Mouse (Mus musculus) neural tube, embryonic 14.5 days (tissue): ENCODE measurements at regions not wholly inside any gene's neighbourhood (a gene's known extent, or its start where the extent isn't known, plus 50 kb on each side); places are given as distances from the start of the nearest gene placed in this dataset.

Experiments
- ATAC-seq: fragments of 200-750 bp; cut with Nextera tagmentation; 2 replicates; pipeline ENCODE4 v1.8.0; 2017; ENCODE audit warnings: low read depth, mild to moderate bottlenecking, moderate TSS enrichment, moderate library complexity
- H3K27ac ChIP-seq: fragments of 300-500 bp; sonication (generic); 2 replicates; pipeline ENCODE4 v1.5.1; 2014; ENCODE audit warnings: low read depth, mild to moderate bottlenecking, control low read depth, low read length, moderate library complexity, mixed read lengths
- H3K27me3 ChIP-seq: fragments of 300-500 bp; sonication (generic); 2 replicates; pipeline ENCODE4 v1.6.1; 2014; ENCODE audit warnings: low read length; ENCODE audit not compliant: control insufficient read depth, insufficient read depth
- H3K36me3 ChIP-seq: fragments of 300-500 bp; sonication (generic); 2 replicates; pipeline ENCODE4 v1.6.1; 2014; ENCODE audit warnings: low read length, mixed read lengths; ENCODE audit not compliant: control insufficient read depth, insufficient read depth
- H3K4me1 ChIP-seq: fragments of 300-500 bp; sonication (generic); 2 replicates; pipeline ENCODE4 v1.6.1; 2014; ENCODE audit warnings: low read length; ENCODE audit not compliant: control insufficient read depth, insufficient read depth
- H3K4me2 ChIP-seq: fragments of 300-500 bp; sonication (generic); 2 replicates; pipeline ENCODE4 v1.6.1; 2014; ENCODE audit warnings: mild to moderate bottlenecking, low read depth, low read length, control low read depth
- H3K4me3 ChIP-seq: fragments of 300-500 bp; sonication (generic); 2 replicates; pipeline ENCODE4 v1.5.1; 2014; ENCODE audit warnings: low read depth, low read length, control low read depth, mixed read lengths
- H3K9ac ChIP-seq: fragments of 300-500 bp; sonication (generic); replicated peaks from 2 replicates; pipeline ENCODE4 v1.6.1; 2014; ENCODE audit warnings: low read depth, mild to moderate bottlenecking, control low read depth, low read length, mixed read lengths
- H3K9me3 ChIP-seq: fragments of 300-500 bp; sonication (generic); 2 replicates; pipeline ENCODE4 v1.6.1; 2016; ENCODE audit warnings: low read length; ENCODE audit not compliant: control insufficient read depth
- WGBS: fragments of 180-500 bp; shearing (Covaris S2); extraction: QIAGEN DNeasy Blood & Tissue Kit; methylation state at CpG from one replicate; pipeline ENCODE4 v1.1.7; 2014; 5-methylcytosine and 5-hydroxymethylcytosine counted together

DNA sequence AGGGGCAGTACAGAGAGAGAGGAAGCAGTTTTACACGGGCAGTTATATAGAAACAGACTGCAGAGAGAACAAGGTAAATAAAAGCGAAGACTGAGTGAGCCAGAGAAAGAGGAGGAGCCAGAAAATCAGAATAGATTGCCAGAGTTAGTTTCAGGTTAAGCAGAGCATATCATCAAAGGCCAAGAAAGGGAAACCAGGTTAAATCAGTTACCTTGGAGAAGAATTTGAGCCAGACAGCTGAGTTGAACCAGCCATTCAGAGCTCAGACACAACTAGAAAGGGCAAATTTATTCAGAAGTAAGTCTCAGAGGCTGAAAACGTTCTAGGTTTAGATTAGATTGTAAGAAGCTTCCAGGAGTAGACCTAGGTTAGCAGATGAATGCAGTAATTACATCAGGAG, 858.6 kb downstream of the Adgrl3 start:
- Histone ChIP-seq H3K27me3 (no peaks in the 10 kb centered on the region), H3K9ac (no peak overlapping the region), H3K4me3 (no peak overlapping the region), H3K9me3 (no peaks in the 10 kb centered on the region), H3K4me1 (no peaks in the 10 kb centered on the region), H3K36me3 (no peaks in the 10 kb centered on the region), H3K4me2 (no peak overlapping the region), H3K27ac (no peak overlapping the region)
- WGBS: 77% methylated on average over 3 of the region's 3 CpGs
- no peak for ATAC-seq

DNA sequence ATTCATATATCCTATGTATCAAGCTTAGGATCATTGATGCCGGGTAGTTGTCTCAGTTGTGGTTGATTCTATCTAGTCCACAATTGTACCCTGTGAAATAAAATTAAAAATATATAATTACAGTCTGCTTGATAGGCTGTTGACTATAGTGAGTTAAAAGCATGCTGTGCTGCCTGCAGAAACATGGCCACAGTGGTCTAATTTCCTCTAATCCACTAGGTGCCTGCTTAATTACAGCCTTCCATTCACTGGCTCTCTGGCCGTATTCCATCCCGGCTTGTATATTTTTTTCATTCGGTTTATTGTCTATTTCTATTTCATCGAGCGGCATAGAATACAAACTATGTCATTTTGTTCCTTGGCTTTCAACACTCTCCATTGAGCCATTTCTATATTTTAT, 873.4 kb downstream of the Adgrl3 start:
- no peak overlapping the region for H3K9ac ChIP-seq
- WGBS: 53% methylated on average over 6 of the region's 6 CpGs
- H3K4me3 ChIP-seq: no peak overlapping the region
- H3K4me2 ChIP-seq: no peak overlapping the region
- no peaks in the 10 kb centered on the region for H3K9me3 ChIP-seq
- ATAC-seq: peak; percentile 65; the same call in 1 of the 2 replicates
- H3K27ac ChIP-seq: no peak overlapping the region
- H3K27me3 ChIP-seq: no peaks in the 10 kb centered on the region
- H3K4me1 ChIP-seq: no peaks in the 10 kb centered on the region
- no peaks in the 10 kb centered on the region for H3K36me3 ChIP-seq

DNA sequence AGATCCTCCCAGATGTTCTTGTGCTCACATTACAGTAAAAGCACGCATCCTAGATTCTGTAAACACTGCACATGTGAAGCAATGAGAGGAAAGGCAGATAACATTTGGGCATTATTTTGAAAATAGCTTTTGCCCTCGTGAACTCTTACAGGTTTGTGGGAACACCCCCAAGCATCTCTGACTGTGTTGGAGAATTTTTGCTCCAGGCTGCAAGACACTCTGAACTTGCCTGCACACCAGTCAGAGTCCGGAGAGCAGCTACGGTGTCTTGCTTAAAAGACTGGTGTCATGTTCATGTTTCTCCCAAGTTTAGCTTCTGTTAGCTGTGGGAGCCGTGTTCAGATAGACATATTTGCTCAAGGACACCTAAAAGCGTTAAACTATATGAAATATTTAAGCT, 889.4 kb downstream of the Adgrl3 start:
- Histone ChIP-seq H3K4me2 (no peak overlapping the region), H3K27me3 (no peaks in the 10 kb centered on the region), H3K4me1 (no peaks in the 10 kb centered on the region), H3K36me3 (no peaks in the 10 kb centered on the region), H3K9me3 (no peaks in the 10 kb centered on the region), H3K4me3 (no peak overlapping the region), H3K9ac (no peak overlapping the region), H3K27ac (no peak overlapping the region)
- 88% methylated on average over 6 of the region's 6 CpGs for WGBS
- no peak for ATAC-seq

DNA sequence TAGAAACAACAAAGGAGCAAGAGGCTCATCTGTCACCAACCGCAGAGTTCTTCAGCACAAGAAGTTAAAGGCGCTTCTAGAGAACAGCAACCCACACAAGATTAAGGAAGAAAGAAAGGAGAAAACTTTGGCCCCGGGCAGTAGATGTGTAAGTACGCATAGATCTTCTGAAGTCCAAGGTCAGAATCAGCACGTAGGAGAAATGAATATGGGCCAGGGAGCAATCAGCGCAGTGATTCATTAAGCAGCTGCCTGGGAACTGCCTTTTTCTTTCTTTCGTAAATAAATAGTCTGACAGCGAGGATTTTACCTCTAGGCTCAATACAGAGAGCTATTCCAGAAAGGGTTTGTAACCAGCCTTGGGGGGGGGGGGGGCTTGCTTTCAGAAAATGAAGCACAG, 890.0 kb downstream of the Adgrl3 start:
- Histone ChIP-seq H3K9me3 (no peaks in the 10 kb centered on the region), H3K27me3 (no peaks in the 10 kb centered on the region), H3K4me2 (no peak overlapping the region), H3K27ac (no peak overlapping the region), H3K9ac (no peak overlapping the region), H3K4me1 (no peaks in the 10 kb centered on the region), H3K4me3 (no peak overlapping the region), H3K36me3 (no peaks in the 10 kb centered on the region)
- 40% methylated on average over 8 of the region's 8 CpGs for WGBS
- no peak for ATAC-seq

DNA sequence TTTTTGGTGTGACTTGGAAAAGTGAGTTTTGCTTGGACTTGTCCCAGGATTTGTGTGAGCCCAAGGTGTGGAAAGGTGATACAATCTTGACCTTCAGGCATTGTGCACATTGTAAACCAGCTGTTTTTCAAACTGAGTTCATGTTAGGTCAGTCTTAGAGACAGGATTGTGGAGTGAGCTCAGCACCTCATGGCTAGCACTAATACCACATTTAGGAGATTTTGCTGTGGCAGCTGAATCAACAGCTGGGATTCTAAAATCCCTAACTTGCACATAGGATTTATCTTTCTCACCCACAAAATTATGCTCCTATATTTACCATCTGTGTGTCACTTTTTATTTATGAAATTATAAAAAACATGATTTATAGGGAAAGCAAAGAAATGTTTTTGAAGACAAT, 896.7 kb downstream of the Adgrl3 start:
- no peaks in the 10 kb centered on the region for H3K9me3 ChIP-seq
- no peaks in the 10 kb centered on the region for H3K27me3 ChIP-seq
- H3K4me2 ChIP-seq: no peak overlapping the region
- no peaks in the 10 kb centered on the region for H3K36me3 ChIP-seq
- no peaks in the 10 kb centered on the region for H3K4me1 ChIP-seq
- no peak for ATAC-seq
- no peak overlapping the region for H3K4me3 ChIP-seq
- H3K27ac ChIP-seq: no peak overlapping the region
- H3K9ac ChIP-seq: no peak overlapping the region

DNA sequence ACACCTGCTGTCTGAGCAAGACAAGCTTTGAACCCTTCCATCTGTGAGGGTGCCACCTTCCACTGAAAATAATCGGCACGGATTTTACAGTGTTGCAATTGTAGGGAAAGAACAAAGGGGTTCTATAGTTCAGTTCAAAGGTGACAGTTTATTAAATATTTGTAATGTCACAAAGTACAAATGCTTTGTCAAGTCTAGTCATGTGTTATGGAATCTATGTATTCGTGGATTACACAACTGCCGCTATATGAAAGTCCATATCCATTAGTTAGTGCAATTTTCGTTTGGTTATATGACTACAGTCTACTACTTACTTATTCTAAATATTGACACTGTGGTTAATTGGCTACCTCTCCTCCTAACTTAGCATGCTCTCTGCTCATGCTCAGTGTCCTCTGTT, 920.9 kb downstream of the Adgrl3 start:
- ATAC-seq: no peak
- no peaks in the 10 kb centered on the region for H3K36me3 ChIP-seq
- H3K4me1 ChIP-seq: no peaks in the 10 kb centered on the region
- no peak overlapping the region for H3K4me2 ChIP-seq
- WGBS: 90% methylated on average over 5 of the region's 5 CpGs
- no peaks in the 10 kb centered on the region for H3K27me3 ChIP-seq
- no peak overlapping the region for H3K4me3 ChIP-seq
- H3K27ac ChIP-seq: no peak overlapping the region
- H3K9me3 ChIP-seq: no peaks in the 10 kb centered on the region
- no peak overlapping the region for H3K9ac ChIP-seq

DNA sequence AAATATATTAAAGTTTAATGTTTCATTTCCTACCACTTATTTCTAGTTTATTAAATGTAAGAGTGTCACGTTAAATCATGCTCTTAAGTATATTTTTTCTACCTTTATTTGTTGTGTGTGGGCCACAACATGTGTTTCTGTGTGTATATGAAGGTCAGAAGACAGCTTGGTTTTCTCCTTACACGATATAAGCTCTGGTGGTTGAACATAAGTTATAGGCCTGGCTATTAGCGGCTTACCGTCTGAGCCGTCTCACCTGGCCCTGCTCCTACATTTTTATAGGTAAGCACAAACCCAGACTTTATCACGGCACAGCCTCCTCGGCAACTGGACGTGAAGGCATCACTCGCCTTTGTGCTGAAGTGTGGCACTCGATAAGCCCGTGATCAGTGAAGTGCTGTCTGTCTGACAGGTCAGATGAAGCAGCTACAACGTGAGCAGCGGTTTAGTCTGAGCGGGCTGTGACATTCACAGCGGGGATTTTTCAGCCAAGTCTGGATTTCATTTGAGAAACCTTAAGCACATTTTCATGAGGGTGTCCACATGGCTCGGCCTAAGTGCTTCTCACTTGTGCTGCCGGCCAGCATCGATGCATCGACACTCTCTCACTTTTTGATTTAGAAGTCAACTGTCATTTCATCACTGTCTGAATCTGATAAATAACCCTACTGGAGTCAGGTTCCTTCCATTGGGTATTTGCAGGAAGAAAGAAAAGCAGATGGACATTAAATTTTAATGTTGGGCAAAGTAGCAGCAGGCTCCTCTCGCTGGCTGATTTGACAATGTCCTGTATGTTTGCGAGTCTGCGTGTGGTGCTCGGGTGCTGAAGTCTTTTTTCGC, 950.0 kb downstream of the Adgrl3 start:
- Histone ChIP-seq H3K4me1 (no peaks in the 10 kb centered on the region), H3K27me3 (no peaks in the 10 kb centered on the region), H3K4me2 (peak overlapping the region; percentile 23; the same call in 1 of the 2 replicates), H3K9ac (no peak overlapping the region), H3K36me3 (no peaks in the 10 kb centered on the region), H3K27ac (no peak overlapping the region), H3K4me3 (no peak overlapping the region), H3K9me3 (no peaks in the 10 kb centered on the region)
- 69% methylated on average over 24 of the region's 24 CpGs for WGBS
- peak; percentile 54; the same call in 1 of the 2 replicates for ATAC-seq

DNA sequence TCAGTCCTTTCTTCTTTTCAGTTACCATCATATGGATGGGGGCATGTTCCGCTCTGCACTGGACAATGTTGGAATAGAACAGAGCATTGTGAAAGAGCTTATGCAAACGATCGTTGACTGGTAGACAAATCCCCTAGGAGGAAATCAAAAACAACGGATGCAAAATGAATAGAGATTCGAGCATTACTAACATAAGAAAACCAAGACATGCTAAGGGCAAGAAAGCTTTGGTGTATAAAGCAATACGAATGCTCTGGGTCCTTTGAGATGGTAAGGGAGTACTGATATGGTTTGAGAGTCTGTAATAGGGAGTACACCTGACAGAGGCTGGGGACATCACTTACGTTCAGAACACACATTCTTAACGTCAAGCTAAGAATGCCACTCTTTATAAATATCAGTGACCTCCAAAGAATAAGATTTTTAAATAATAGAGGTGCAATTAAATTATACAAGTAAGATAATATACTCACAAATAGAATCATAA, 950.6 kb downstream of the Adgrl3 start:
- no peak for ATAC-seq

DNA sequence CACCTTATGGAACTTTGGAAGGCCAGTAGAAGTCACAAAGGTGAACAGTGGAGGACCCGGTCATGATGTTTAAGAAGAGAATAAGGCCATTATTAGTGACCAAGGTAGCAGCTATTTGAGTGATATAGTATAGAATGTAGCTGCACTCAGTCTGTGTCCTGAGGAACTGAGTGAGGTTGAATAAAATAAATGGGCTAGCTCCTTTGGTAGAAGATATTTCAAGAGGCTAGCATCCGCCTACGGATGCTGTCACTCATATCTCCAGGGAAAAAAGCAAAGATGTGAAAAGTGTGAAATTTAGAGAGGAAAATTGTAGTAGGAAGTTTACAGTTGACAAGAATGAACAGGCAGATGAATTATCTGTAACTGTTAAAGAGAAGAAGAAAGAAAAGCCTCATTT, 956.6 kb downstream of the Adgrl3 start:
- no peaks in the 10 kb centered on the region for H3K36me3 ChIP-seq
- no peak overlapping the region for H3K27ac ChIP-seq
- H3K9ac ChIP-seq: no peak overlapping the region
- no peaks in the 10 kb centered on the region for H3K4me1 ChIP-seq
- no peaks in the 10 kb centered on the region for H3K27me3 ChIP-seq
- H3K4me2 ChIP-seq: no peak overlapping the region
- WGBS: 91% methylated on average over 3 of the region's 3 CpGs
- no peak for ATAC-seq
- no peak overlapping the region for H3K4me3 ChIP-seq
- no peaks in the 10 kb centered on the region for H3K9me3 ChIP-seq

More for the DNA sequence above, 950.6 kb downstream of the Adgrl3 start:
- WGBS: 64% methylated on average over 8 of the region's 8 CpGs
- no peaks in the 10 kb centered on the region for H3K27me3 ChIP-seq
- H3K27ac ChIP-seq: no peak overlapping the region
- peak overlapping the region; percentile 23; the same call in 1 of the 2 replicates for H3K4me2 ChIP-seq
- no peak overlapping the region for H3K4me3 ChIP-seq
- no peaks in the 10 kb centered on the region for H3K36me3 ChIP-seq
- no peak overlapping the region for H3K9ac ChIP-seq
- no peaks in the 10 kb centered on the region for H3K4me1 ChIP-seq
- no peaks in the 10 kb centered on the region for H3K9me3 ChIP-seq
